Mouse (Mus musculus) ovary, adult 18-20 months (tissue): ENCODE measurements at regions not wholly inside any gene's neighbourhood (a gene's known extent, or its start where the extent isn't known, plus 50 kb on each side); places are given as distances from the start of the nearest gene placed in this dataset.
"Not testable (repeated sequence)": the region's sequence is repeated elsewhere in the genome, so short reads cannot be mapped to it uniquely, and the experiment has no call there.

Experiments used
- DNase-seq: peaks from one replicate; pipeline ENCODE4 v3.0.0; 2022; ENCODE audit warnings: low spot score, mixed read lengths

DNA sequence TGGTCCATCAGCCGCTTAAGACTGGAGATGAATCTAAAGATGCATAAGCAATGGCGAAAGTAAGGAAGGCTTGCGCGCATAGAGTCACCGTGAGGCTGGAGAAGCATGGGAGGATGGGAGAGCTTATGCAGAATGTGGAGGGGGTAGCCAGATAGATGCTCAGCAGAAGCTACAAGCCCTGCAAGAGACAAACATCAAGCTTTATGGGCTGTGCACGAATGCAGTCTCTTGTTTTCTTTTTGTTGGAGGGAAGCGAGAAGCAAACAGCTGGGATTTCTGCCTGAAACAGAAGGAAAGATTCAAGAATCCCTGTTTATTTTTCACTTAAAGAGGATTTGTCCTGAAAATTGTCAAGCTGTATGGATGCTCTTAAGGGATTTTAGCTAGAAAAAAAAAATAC is 188.7 kb downstream of the Kctd12 start:
- DNase-seq = no peak

DNA sequence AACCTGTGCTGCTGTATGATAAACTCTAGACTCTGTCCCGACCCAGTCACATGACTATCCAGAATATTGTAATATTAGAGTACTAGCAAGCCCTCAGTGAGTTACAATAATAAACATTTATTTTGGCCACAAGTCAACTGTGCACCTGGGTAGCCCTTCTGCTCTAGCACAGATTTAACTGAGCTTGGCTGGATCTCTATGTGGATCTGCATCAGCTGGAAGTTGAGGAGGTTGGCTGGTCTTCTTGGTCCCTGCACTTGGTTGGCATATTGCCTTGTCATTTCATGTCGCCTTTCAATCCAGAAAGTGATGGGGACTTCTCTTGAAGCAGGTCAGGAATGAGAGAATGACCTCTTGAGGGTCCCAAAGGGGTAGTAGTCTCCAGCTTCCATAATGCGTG is 191.5 kb downstream of the Kctd12 start:
- DNase-seq = no peak

DNA sequence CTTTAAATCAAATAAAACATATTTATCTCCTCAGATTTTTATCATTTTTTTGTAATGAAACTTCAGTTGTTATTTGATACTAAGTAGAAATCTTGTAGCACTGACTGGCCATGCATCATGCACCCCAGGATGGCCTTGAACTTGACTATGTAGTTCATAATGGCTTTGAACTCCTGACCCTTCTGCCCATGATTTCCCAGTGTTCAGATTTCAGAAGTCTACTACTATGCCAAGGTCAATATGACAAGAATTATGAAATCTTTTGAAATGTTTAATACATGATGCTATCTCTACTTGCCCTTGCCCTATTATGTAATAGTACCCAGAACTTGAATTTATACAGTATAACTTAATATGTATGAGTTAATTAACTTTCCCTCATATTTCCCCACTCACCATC is 200.2 kb downstream of the Kctd12 start:
- DNase-seq = no peak

DNA sequence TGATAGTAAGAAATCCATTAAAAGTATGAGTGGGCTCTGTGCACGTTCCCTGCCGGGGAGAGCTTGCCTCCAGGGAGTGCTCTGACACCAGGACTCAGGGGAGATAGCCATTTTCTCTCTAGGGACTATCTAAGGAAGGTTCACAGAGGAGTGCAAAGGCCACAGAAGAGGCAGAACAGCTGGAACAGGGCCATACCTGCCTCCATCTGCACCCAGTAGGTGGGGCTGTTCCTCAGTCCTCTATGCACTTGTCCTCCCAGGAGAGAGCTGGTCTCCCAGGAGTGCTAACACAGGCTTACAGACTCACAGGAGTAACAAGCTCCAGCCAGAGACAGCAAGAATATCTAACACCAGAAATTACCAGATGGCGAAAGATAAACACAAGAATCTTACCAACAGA is 212.7 kb downstream of the Kctd12 start:
- peak; percentile 4 for DNase-seq

DNA sequence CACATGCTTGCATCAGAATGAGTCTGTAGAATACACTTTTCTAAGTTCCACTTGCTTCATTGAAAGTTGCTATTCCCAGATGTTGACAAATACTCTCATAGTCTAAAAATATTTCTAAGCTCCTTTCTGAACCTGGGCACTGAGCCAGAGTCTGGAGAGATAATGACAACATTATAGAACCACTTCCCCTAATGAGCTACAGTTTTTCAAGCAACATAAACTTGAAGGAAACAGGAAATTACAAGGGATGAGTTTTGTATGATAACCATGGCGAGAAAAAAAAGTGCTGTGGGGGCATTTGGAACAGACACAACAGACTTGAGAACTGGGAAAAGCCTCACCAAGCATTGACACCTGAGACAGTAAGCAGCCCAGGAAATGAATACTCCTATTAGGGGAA is 233.8 kb downstream of the Kctd12 start:
- DNase-seq = no peak

DNA sequence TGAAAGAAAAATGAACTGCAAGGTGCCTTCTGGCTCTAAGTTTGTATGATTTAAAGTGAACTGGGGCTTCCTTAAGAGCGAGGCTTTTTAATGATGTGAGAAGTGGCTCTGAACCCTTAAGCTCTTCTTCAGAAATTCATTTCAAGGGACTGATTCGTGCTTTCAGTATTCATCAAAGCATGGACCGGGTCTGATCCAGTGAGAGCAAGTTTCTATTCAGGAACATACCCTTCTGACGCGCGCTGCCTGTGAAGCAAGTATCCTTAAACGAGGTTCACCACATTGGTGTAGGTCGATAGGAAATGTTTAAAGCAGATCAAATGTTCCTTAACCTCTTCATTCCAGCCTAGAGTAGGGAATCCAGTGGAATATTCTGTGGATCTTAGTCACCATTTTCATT is 240.1 kb downstream of the Kctd12 start:
- DNase-seq = no peak

DNA sequence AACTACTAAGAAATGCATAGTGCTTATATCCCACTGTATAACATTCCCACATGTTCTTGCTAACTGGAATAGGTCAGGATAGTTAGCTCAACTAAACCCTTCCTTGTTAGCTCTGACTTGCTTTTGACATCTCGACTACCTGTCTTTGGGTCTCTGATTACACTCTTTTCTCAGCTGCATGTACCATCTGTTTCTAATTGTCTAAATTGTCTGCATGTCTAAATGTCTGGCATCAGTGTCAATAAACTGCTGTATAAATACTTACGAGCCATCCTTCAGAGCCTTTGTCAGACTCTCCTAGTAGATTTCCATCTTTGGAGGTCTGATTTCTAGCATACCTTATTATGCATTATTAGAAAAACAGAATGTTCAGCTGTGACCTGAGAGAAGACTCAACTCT is 245.8 kb downstream of the Kctd12 start:
- no peak for DNase-seq

DNA sequence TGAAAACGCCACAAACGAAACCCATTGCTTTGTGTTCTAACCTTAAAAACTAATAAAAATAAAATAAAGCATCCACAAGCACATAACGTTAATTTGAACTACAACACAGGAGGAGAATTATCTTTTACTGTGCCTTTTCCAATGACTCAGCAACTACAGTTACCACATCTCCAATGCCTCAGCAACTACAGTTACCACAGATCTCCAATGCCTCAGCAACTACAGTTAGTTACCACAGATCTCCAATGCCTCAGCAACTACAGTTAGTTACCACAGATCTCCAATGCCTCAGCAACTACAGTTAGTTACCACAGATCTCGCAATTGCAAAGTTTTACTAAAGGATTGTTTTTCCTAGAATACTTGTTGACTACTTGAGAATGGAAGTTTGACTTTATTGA is 248.7 kb downstream of the Kctd12 start:
- not testable (repeated sequence) for DNase-seq

DNA sequence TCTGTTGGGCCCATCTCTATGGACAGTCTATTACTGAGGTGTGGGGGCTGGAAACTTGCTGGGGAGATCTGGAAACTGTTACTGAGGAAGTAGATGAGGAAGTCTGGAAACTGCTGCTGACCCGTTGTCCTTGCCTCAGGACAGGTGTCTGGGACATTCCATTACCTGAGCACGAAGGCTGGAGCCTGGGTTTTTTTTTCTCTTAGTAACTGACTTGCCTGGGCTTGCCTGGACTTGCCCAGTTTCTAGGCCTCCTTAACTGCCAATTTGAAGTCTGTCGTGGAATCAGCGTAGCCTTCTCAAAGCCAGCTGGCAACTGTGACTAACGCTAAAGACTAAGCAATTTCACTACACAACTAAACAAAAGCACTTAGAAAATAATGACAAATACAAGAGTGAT is 250.7 kb downstream of the Kctd12 start:
- DNase-seq = no peak

DNA sequence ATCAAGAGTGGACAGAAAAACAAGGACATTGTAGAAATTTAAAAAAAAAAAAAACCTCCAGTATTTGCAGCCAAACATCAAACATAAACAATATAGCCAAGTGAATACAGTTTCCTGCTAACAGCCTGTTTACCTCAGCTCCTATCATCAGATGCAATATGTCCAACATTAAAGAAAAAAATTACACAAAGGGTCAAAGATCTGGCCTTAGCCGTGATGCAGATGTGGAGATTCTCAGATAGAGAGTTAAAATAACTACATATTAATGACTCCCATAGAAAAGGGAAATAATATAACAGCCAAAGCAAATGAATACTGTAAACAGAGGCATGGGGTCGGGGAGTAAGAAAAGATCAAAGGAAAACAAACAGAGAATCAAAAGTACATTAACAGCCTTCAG is 259.8 kb downstream of the Kctd12 start:
- no peak for DNase-seq

DNA sequence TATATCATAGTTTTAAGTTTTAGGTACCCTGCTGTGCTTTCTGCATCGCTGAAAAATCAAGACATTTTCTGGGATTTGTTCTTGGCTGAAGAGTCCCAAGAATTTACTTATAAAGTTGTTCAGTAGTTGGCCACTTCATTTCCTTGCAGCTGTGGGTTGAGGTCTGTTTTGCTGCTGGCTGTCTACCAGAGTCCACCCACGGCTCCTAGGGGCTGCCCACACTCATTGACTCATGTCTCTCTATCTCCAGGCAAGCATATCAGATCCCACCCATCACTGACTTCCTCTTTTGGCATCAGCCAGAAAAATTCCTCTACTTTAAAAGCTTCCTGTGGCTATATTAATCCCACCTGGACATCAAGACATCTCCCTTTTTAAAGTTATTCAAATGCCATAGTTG is 263.9 kb downstream of the Kctd12 start:
- DNase-seq = no peak

DNA sequence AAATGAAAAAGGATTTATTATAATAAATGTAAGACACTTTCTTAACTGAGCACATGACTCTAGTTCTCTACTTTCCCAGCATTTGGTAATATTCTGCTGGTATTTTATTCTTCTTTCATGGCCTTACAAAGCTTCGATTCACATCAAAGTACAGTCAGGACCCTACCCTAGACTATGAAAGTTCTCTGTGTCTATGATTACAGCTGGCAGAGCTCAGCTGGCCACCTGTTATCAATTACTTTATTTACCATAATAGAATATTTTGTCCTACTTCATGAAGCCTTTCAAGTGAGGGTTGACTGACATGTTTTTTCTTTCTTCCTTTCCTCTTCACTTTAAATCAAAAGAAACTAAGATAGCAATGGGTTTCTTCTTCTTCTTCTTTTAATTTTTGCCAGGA is 269.8 kb downstream of the Kctd12 start:
- DNase-seq = no peak

DNA sequence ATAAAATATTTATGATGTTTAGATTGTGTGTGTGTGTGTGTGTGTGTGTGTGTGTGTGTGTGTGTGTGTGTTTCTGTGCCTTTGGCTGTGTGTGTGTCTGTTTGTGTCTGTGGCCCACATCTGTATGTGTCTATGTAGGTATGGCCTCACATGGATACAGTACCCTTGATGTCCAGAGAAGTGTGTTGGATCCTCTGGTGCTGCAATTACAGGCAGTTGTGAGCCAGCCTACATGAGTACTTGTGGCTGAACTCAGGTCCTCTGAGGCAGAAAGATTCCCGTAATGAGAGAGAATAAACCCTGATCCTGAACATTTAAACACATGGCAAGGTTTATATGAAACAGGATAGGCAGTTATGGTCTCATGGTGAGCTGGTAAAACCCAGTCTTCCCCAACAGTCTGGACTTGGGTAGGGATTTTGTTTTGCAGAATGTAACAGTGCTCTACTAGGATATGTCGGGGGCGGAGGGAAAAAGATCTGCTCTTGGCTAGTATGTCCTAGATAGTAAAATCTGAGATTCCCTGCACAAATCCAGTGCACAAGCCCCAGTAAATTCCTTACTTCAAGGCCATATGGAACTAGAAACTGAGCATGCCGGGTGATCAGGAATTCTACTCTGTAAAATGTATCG is 275.6 kb downstream of the Kctd12 start:
- no peak for DNase-seq

DNA sequence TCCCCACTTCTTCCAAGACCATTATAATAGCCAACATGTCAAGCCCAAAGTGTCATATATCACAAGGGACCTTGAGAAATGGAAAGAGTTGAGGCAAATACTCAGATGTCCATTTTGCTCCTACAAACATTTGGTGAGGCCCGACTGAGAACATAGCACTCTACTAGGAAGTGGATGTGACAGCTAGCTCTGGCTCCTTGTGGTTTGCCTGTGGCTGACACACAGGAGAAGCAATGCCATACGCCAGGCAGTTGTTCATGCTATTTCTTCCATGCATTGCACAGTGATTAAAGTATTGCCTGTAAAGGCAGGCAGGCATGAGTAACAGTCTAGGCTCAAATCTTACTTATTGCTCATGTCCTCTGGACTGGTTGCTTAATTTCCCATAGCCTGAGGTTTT is 281.3 kb downstream of the Kctd12 start:
- DNase-seq = no peak

DNA sequence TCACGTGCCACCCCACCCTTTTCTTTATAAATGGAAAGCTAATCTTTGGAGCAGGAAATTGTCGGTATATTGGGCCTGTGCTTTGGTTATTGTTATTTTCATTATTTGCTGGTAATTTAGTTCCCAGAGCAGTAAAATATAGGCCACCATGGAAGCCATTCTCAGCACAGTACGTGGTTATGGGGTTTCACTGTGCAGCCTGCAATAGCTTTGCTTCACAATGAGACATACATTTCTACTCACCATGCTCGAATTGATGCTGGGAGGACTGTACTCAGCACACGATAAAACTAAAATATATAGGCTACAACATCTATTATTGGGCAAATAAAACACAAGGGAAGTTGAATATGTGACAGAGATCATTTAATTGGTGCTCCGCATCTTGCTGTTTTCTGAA is 282.0 kb downstream of the Kctd12 start:
- no peak for DNase-seq

DNA sequence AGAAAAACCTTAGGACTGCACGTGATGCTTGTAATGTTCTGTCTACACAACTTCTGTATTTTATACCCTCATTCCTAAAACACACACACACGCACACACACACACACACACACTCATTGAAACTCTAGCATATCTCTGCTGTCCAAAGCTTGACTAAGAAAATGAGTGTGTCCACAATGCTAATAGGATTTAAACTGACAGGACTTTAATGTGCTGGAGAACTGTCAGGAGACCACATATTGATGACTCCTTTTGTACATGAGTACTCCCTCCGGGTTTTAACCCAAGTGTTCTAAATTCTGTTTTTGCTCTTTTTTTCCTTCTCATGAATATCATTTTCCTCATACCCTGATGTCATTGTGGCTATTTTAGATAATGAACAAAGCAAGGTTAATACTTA is 283.4 kb downstream of the Kctd12 start:
- DNase-seq = no peak

DNA sequence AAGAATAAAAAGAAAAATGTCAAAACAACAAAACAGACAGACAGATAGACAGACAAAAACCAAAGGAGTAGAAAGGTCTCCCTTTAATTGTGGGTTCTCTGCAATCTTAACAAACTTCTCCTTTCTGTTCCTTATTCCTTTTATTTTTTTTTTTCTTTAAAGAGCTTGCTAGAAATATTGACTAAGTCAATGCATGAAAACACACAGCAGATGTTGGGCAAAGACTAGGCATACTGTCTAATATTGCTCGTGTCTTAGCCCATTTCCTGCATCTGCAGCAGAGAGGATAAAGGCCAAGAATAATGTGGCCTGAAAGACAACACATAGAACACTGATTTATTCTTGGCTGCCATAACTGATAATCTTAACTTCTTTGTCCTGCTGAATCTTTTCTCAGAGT is 295.6 kb downstream of the Kctd12 start:
- DNase-seq = no peak

DNA sequence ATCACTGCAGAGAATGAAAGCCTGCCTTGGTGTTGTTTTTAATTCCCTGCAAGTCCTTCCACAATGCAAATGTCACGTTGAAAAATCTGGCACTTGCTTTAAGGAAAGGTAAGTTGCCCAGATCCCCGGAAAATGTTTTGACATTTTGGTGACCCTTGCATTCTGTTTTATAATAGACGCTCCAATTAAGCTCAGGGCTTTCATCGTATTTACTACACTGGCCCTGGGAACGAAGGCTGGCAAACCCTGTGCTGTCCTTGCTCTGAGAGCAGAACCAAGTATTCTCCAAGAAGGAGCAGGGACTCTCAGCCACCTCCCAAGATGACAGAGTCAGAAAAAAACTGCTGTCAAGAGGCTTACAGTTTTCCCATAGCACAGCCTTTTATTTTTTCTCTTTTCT is 305.9 kb downstream of the Kctd12 start:
- no peak for DNase-seq

DNA sequence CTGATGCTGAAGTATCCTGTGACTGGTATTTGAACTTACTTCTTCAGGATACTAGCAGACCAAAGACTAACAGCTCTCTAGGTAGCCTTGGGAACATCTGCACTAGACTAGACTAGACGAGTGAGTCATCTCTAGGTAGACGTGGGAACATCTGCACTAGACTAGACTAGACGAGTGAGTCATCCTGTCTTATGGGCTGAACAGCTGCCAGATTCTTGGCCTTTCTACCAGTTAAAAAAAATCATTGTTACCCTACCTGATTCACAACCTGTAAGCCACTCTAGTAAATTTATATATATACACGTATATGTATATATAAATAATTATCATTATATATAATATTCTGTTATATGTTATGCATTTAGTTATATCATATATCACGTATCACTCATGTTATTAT is 307.8 kb downstream of the Kctd12 start:
- DNase-seq = no peak

DNA sequence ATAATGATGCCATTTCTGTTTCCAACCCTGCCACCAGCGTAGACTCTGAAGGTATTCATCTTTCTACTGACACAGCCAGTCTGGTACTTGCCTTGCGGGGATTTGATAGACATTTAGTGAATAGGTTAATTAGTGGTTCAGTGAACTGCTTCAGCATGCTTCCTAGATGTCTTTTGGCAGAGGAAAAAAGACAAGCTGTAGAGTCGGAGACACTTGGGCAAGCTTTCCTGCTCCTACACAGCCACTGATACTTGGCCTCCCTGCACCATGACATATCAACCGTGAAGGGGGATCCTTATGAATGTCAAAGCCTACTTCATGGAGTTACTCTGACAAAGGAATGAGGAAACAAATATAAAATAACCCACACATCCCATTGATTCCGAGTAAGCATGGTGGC is 308.7 kb downstream of the Kctd12 start:
- DNase-seq = no peak

DNA sequence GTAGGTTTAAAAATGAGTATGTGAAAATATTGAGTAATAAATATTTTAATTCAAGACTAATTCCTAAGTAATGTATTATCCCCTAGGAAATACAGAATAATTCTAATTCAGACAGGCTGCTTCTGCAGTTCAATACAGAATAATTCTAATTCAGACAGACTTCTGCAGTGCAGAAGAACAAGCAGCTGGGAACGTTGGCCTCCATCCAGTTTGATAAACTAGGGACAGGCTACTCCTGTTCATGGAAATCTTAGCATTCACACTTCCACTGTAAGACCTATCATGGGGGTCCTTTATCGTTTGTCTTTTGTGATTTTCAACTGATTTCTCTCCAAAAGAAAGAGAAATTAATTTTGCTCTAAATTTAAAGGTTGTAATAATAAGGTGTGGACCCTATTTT is 319.2 kb downstream of the Kctd12 start:
- no peak for DNase-seq

DNA sequence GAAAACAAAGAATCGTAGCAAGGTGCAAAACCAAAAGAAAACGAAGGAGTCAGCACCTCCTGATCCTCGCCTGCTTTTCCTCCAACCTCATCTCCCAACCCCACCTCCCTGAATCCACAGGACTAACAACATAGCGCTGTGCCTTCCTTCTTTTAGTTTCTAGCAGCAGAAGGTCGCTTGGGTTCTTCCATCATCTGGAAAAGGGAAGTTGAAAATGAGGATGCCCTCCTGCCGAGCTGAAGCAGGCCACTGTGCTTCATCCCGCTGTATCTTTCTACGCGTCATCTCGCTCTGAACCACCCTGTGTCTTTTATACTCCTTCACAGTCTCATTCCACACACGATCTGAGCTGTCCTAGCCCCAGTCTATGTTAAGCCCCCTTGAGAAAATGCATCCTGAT is 322.1 kb downstream of the Kctd12 start:
- DNase-seq = no peak

DNA sequence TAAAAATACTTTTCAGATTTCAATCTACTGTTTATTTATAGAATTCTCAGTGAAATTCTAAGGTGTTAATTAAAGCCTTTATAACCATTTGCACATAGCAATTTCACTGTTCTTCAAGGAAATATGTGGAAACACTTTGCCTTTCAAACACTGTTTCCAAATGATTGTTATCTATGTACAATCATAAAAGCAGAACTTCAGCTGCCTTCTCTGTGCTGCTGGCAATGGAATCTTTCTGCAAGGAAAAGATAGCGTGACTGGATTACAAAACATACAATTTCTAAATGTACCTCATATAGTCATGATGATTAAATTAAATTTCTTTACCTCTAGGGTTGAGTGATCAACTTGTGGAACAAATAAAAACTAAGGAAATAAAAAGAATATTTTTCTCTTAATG is 326.2 kb downstream of the Kctd12 start:
- DNase-seq = no peak

DNA sequence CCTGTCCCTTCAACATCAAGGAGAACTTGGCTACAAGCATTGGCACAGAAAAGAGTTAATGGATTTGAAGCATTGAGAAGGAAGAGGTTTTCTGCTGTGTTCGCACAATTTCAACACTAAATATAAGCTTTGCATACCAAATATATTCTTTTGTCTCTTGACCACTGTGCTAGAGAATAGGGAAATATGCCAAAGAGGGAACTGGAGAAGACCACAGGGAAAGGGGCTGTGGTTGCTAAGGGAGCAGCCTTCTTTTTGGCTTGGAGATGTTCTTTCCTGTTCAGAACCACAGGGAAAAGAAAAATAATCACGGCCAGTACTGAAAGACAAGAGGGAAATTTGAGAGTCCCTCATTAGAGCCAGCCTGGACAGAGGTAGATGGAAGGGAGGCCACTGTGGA is 352.8 kb downstream of the Kctd12 start:
- DNase-seq = no peak

DNA sequence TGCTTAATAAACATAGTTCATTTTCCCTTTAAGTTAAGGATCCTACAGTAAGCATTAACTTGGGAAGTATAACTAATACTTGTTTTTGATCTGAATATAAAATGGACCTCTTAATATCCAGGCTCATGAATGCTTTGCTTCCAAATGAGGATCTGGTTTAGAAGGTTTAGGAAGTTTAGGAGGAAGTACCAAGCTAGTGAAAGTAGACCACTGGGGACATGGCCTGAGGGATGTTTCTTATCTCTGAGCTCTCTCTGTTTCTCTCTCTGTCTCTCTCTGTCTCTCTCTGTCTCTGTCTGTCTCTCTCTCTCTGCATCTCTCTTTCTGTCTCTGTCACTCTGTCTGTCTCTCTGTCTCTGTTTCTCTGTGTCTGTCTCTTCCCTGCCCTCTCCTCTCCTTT is 360.9 kb downstream of the Kctd12 start:
- DNase-seq = no peak
